Mouse (Mus musculus) heart, embryonic 12.5 days (tissue): Measurements from ENCODE around the gene Ugt1a2. TPM values are rescaled to one million over a fixed set of nuclear protein-coding genes. Genes with fewer than 3 reads are reported as not detected.
A peak's percentile ranks its signal among the peaks of the same experiment; 100 is the strongest.
"Not testable (repeated sequence)": the region's sequence is repeated elsewhere in the genome, so short reads cannot be mapped to it uniquely, and the experiment has no call there.

Source experiments
- ATAC-seq: fragments of 200-750 bp; cut with Nextera tagmentation; 2 replicates; pipeline ENCODE4 v1.8.0; 2017; ENCODE audit warnings: moderate TSS enrichment, moderate library complexity; ENCODE audit not compliant: insufficient number of reproducible peaks, low FRiP score
- H3K27ac ChIP-seq: fragments of 300-500 bp; sonication (generic); 2 replicates; pipeline ENCODE4 v1.5.1; 2016; ENCODE audit warnings: mild to moderate bottlenecking, moderate library complexity; ENCODE audit not compliant: poor library complexity, severe bottlenecking
- H3K27me3 ChIP-seq: fragments of 300-500 bp; sonication (generic); replicated peaks from 2 replicates; pipeline ENCODE4 v1.6.1; 2016; ENCODE audit warnings: mild to moderate bottlenecking, moderate library complexity
- H3K36me3 ChIP-seq: fragments of 300-500 bp; sonication (generic); 2 replicates; pipeline ENCODE4 v1.6.1; 2016; ENCODE audit warnings: mild to moderate bottlenecking, moderate library complexity
- H3K4me1 ChIP-seq: fragments of 300-500 bp; sonication (generic); replicated peaks from 2 replicates; pipeline ENCODE4 v1.6.1; 2016; ENCODE audit warnings: mild to moderate bottlenecking
- H3K4me2 ChIP-seq: fragments of 300-500 bp; sonication (generic); 2 replicates; pipeline ENCODE4 v1.6.1; 2016; ENCODE audit warnings: mild to moderate bottlenecking, moderate library complexity
- H3K4me3 ChIP-seq: fragments of 300-500 bp; sonication (generic); 2 replicates; pipeline ENCODE4 v1.5.1; 2016; ENCODE audit warnings: mild to moderate bottlenecking
- H3K9ac ChIP-seq: fragments of 300-500 bp; sonication (generic); 2 replicates; pipeline ENCODE4 v1.6.1; 2016; ENCODE audit warnings: mild to moderate bottlenecking, moderate library complexity
- H3K9me3 ChIP-seq: fragments of 300-500 bp; sonication (generic); replicated peaks from 2 replicates; pipeline ENCODE4 v1.6.1; 2016; ENCODE audit warnings: mild to moderate bottlenecking, moderate library complexity
- WGBS: fragments of 180-500 bp; shearing (Covaris S2); methylation state at CpG from one replicate; pipeline ENCODE4 v1.1.7; 2016; 5-methylcytosine and 5-hydroxymethylcytosine counted together
- polyA plus RNA-seq: library from polyadenylated mRNA; unstranded; fragments of >200 nt; fragmentation: Nextera tagmentation; extraction: Ambion mirVana; gene quantifications from 2 replicates; pipeline ENCODE4 v1.2.1, GENCODE M21; 2016

The Ugt1a2 gene
- polyA plus RNA-seq, 1 experiment from 2014 or later = not detected

GRCm38 (mm10) chr1:88218051-88218450, 17.6 kb downstream of the Ugt1a2 start:
- no peak overlapping the region for H3K9ac ChIP-seq
- no peaks in the 10 kb centered on the region for H3K4me1 ChIP-seq
- no peak overlapping the region for H3K27ac ChIP-seq
- no peaks in the 10 kb centered on the region for H3K27me3 ChIP-seq
- H3K4me2 ChIP-seq = no peak overlapping the region
- no peaks in the 10 kb centered on the region for H3K36me3 ChIP-seq
- H3K9me3 ChIP-seq = peaks cover 41% of the 10 kb centered on the region
- WGBS = 66% methylated on average over 9 of the region's 9 CpGs
- no peak for ATAC-seq
- no peak overlapping the region for H3K4me3 ChIP-seq

- H3K4me1 ChIP-seq = no peaks in the 10 kb centered on the region
- 44% methylated on average over 4 of the region's 4 CpGs for WGBS
- H3K4me2 ChIP-seq = no peak overlapping the region
- no peak for ATAC-seq
- H3K9me3 ChIP-seq = peaks cover 37% of the 10 kb centered on the region
- H3K9ac ChIP-seq = no peak overlapping the region
- H3K27me3 ChIP-seq = no peaks in the 10 kb centered on the region
- H3K36me3 ChIP-seq = no peaks in the 10 kb centered on the region
- no peak overlapping the region for H3K27ac ChIP-seq
- H3K4me3 ChIP-seq = no peak overlapping the region
Observed at GRCm38 (mm10) chr1:88218591-88218990, 18.2 kb downstream of the Ugt1a2 start.

- Histone ChIP-seq H3K4me2 (no peak overlapping the region), H3K36me3 (no peaks in the 10 kb centered on the region), H3K4me3 (no peak overlapping the region), H3K27ac (no peak overlapping the region), H3K9me3 (peaks cover 32% of the 10 kb centered on the region), H3K27me3 (no peaks in the 10 kb centered on the region), H3K4me1 (no peaks in the 10 kb centered on the region), H3K9ac (no peak overlapping the region)
- ATAC-seq = no peak
- WGBS = 11% methylated on average over 1 of the region's 1 CpGs
Observed at GRCm38 (mm10) chr1:88219054-88219453, 18.7 kb downstream of the Ugt1a2 start.

DNA sequence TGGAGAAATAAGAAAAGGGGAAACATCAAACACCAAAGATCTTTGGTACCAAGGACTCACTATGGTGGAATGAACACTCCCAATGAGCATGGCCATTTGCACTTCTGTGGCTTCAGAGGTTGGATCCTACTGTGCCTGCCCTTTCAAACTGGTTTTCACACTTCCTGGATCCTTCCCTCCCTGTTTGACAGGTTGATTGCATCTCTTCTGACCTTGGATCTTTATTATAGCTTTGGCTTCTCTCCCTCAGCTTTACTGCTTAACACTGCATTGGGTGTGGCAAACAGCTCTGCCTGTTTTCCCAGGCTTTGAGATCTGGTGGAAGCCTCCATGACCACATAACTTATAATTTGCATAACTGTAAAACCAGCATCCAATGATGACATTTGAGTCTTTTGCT, 19.9 kb downstream of the Ugt1a2 start:
- Histone ChIP-seq H3K27me3 (no peaks in the 10 kb centered on the region), H3K4me3 (no peak overlapping the region), H3K27ac (no peak overlapping the region), H3K9ac (no peak overlapping the region), H3K4me2 (no peak overlapping the region), H3K9me3 (peaks cover 23% of the 10 kb centered on the region), H3K4me1 (no peaks in the 10 kb centered on the region), H3K36me3 (no peaks in the 10 kb centered on the region)
- ATAC-seq = no peak

DNA sequence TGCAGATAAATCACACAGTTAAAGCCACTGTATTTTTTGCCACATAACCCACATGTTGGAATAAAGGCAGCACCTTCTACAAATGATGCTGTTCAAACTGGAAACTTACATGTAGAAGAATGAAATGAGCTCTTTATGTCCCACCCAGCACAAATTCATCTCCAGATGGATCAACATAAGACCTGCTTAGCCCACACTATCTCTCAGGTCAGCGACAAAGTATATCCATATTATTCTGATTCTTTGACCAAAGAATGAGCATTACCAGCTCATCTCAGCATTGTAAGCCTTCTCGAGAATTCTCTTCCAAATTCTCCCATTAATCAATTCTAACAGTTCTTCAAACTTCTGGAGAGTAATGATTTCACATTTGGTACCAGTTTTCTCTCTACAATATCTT, 21.8 kb downstream of the Ugt1a2 start:
- 40% methylated on average over 2 of the region's 2 CpGs for WGBS
- H3K9ac ChIP-seq = no peak overlapping the region

DNA sequence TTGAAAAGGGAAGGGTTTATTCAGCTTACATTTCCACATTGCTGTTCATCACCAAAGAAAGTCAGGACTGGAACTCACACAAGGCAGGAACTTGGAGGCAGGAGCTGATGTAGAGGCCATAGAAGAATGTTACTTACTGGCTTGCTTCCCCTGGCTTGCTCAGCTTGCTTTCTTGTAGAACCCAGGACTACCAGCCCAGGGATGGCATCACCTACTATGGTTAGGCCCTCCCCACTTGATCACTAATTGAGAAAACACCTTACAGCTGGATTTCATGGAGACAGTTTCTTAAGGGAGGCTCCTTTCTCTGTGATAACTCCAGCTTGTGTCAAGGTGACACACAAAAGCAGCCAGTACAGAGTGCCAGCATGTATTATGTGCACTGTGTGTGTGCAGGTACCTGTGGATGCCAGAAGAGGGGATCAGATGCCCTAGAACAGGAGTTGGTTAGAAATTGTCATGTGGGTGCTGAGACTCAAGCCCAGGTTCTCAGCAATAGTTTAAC, 22.7 kb downstream of the Ugt1a2 start:
- not testable (repeated sequence) for H3K36me3 ChIP-seq, H3K4me3 ChIP-seq, H3K27ac ChIP-seq, H3K4me1 ChIP-seq, ATAC-seq, H3K9ac ChIP-seq, H3K4me2 ChIP-seq, H3K27me3 ChIP-seq
- peaks cover 25% of the 10 kb centered on the region for H3K9me3 ChIP-seq

More for the DNA sequence above, 21.8 kb downstream of the Ugt1a2 start:
- no peak for ATAC-seq
- Histone ChIP-seq H3K4me3 (no peak overlapping the region), H3K27ac (no peak overlapping the region), H3K36me3 (no peaks in the 10 kb centered on the region), H3K4me1 (no peaks in the 10 kb centered on the region), H3K4me2 (no peak overlapping the region), H3K27me3 (no peaks in the 10 kb centered on the region), H3K9me3 (peaks cover 23% of the 10 kb centered on the region)

DNA sequence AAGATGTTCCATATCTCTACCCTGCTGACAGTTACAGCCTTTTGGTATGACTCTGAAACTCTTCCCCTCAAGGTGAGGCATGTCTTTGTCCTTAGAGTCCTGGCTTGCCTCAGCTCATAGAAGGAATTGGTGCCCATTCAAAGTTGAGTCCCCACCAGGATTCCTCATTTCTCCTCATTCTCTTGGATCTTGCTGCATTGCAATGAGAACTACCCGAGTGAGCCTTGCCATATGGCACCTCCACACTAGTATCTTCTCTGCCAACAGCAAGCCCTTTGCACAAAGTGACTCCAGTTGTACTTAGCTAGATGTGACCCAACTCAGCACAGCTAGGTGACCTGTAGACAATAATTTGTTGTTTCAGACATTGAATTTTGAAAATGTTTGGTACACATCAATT, 23.2 kb downstream of the Ugt1a2 start:
- Histone ChIP-seq H3K4me1 (no peaks in the 10 kb centered on the region), H3K36me3 (no peaks in the 10 kb centered on the region), H3K4me2 (no peak overlapping the region), H3K27ac (no peak overlapping the region), H3K9ac (no peak overlapping the region), H3K4me3 (no peak overlapping the region), H3K27me3 (no peaks in the 10 kb centered on the region), H3K9me3 (peaks cover 31% of the 10 kb centered on the region)
- ATAC-seq = no peak
- 49% methylated on average over 1 of the region's 1 CpGs for WGBS

DNA sequence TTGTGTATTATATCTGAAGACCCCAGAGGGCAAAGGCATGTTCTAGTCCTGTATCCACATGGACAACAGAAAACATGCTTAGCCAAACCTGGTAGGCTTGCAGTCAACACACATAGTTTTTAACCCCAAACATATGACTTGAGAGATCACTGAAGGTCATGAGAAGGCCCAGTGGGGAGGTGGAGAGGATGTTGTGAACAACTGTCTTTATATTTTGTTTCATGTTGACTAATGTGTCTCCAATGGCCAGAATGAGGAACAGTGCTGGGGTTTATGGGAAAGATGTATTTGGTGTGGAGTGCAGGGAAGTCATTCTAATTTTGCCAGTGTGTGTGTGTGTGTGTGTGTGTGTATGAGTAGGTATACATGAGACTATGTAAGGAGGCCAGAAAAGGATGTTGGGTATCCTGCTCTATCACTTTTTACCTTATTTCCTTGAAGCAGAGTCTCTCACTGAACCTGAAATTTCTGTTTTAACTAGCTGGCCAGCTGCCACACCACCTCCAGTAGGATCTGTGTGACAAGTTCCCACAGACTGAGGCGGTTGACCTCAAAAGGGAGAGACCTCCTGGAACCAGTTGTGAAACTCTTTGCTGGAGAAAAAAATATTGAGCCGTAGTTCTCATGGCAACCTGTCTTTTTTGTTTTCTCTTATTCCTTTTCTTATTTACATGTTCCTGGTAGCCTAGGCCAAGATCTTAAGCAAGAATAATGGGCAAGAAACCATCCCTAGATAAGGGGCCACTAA, 23.8 kb downstream of the Ugt1a2 start:
- no peak for ATAC-seq
- Histone ChIP-seq H3K4me1 (no peaks in the 10 kb centered on the region), H3K9ac (no peak overlapping the region), H3K9me3 (peaks cover 37% of the 10 kb centered on the region), H3K4me3 (no peak overlapping the region), H3K36me3 (no peaks in the 10 kb centered on the region), H3K27me3 (no peaks in the 10 kb centered on the region), H3K27ac (no peak overlapping the region), H3K4me2 (no peak overlapping the region)
- WGBS = 59% methylated on average over 2 of the region's 2 CpGs

GRCm38 (mm10) chr1:88225301-88225700, 24.9 kb downstream of the Ugt1a2 start:
- peaks cover 48% of the 10 kb centered on the region for H3K9me3 ChIP-seq
- not testable (repeated sequence) for H3K27ac ChIP-seq, H3K36me3 ChIP-seq, ATAC-seq, H3K27me3 ChIP-seq, H3K4me1 ChIP-seq, H3K4me3 ChIP-seq, H3K9ac ChIP-seq, H3K4me2 ChIP-seq
- WGBS = 26% methylated on average over 2 of the region's 2 CpGs

DNA sequence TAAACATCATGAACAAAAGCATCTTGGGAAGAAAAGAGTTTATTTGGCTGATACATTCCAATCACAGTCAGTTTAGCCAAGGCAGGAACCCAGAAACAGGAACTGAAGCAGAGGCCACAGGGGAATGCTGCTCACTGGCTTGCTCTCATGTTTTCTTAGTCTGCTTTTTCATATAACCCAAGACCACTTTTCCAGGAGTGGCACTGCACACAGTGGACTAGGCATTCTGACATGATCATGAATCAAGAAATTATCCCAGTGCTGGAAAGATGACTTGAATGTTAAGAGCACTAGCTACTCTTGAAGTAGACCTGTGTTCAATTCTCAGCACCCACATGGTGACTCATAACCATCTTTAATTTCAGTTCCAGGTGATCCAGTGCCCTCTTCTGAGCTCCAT, 25.3 kb downstream of the Ugt1a2 start:
- H3K27me3 ChIP-seq = no peaks in the 10 kb centered on the region
- no peak for ATAC-seq
- H3K9ac ChIP-seq = no peak overlapping the region
- no peak overlapping the region for H3K4me3 ChIP-seq
- no peaks in the 10 kb centered on the region for H3K36me3 ChIP-seq
- peaks cover 52% of the 10 kb centered on the region for H3K9me3 ChIP-seq
- no peak overlapping the region for H3K4me2 ChIP-seq
- H3K27ac ChIP-seq = no peak overlapping the region
- no peaks in the 10 kb centered on the region for H3K4me1 ChIP-seq

DNA sequence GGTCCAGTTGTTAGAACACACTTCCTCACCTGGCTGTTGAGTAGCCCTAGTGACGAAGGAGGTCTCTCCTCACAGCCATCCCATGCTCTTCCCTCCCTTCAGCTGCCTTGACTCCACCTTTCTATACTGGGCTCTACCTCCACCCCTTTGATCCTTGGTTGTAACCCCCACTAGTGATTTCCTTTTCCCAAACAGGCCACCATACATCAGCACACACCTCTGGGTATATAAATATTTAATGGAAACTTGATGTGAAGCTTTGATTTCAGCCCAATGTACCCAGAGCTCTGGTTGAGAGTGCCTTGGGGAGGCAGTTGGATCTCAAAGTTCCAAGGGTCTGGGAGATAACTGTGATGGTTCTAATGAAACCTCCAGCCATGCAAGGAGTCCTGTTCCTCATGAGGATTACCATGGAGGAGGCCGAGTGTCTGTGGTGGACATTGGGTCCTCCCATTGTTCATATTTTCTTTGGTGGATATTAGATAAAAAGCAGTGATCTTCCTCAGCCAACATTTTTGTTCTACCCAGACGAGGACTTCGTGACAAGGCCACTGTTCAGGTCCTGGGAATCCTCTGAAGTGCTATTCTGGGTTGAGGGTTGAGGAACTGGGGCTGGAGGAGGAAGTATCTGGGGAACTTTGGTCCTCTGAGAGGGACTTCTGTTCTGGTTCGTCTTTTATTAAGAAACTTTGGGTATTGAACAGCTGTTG, 26.4 kb downstream of the Ugt1a2 start, which contains the start of gene Mroh2a:
Mroh2a (plus strand) TSS at position 317 of the 710 bp plus-strand sequence.
- Histone ChIP-seq H3K4me1 (no peaks in the 10 kb centered on the region), H3K36me3 (no peaks in the 10 kb centered on the region), H3K27ac (no peak within 1 kb of the TSS), H3K9me3 (peaks cover 63% of the 10 kb centered on the region), H3K27me3 (no peaks in the 10 kb centered on the region), H3K4me3 (no peak within 1 kb of the TSS), H3K9ac (no peak within 1 kb of the TSS), H3K4me2 (no peak within 1 kb of the TSS)
- 0 out of 2 replicates have a peak, but pooled peaks have one; percentile 1 for ATAC-seq
- 46% methylated on average over 5 of the region's 5 CpGs for WGBS
